Mouse (Mus musculus) left cerebral cortex, adult 2 months (tissue): ENCODE results near the gene Tlr13. TPM values are rescaled to one million over a fixed set of nuclear protein-coding genes. Genes with fewer than 3 reads are reported as not detected.

Experiments used
- DNase-seq, 2 experiments: peaks; one replicate each; pipeline ENCODE4 v3.0.0; 2021 to 2022; ENCODE audit warnings: low spot score in 2 of 2, mixed read lengths in 1 of 2; ENCODE audit errors: extremely low spot score in 1 of 2
- H3K27ac ChIP-seq: fragments of 200-600 bp; 2 replicates; pipeline ENCODE4 v1.8.1; 2022
- H3K4me3 ChIP-seq: fragments of 200-600 bp; 2 replicates; pipeline ENCODE4 v1.8.1; 2022
- CTCF ChIP-seq: fragments of 200-600 bp; IDR thresholded peaks from 2 replicates; pipeline ENCODE4 v1.8.1; 2022; ENCODE audit warnings: antibody characterized with exemption, mild to moderate bottlenecking, moderate library complexity
- intact Hi-C: fragments of 180-260 bp; cut with DNase I; formaldehyde crosslinking; loops from one replicate; pipeline ENCODE4 v1.15.1; 2025
- long read RNA-seq, 2 experiments: library from polyadenylated mRNA; stranded (forward); transcript quantifications; one replicate each; pipeline ENCODE4 v2.0.0; 2021; ENCODE audit warnings: borderline mapping rate in 2 of 2
- total RNA-seq, 2 experiments: library from RNA; stranded (reverse); gene quantifications; 2 replicates each; pipeline ENCODE4 v1.2.3; 2021

Gene Tlr13
- total RNA-seq, result 1 to 10 TPM; 1.2 TPM
- long read RNA-seq, experiment 1, full-length matches to known transcripts, result 1 of 2 reads
- long read RNA-seq, experiment 1, partial matches to known transcripts, result 1 of 2 reads
- long read RNA-seq, experiment 1, other reads (novel, unspliced or antisense), result 0 of 2 reads
- long read RNA-seq, experiment 2, full-length matches to known transcripts, result 3 of 3 reads
- long read RNA-seq, experiment 2, partial matches to known transcripts, result 0 of 3 reads
- long read RNA-seq, experiment 2, other reads (novel, unspliced or antisense), result 0 of 3 reads

DNA sequence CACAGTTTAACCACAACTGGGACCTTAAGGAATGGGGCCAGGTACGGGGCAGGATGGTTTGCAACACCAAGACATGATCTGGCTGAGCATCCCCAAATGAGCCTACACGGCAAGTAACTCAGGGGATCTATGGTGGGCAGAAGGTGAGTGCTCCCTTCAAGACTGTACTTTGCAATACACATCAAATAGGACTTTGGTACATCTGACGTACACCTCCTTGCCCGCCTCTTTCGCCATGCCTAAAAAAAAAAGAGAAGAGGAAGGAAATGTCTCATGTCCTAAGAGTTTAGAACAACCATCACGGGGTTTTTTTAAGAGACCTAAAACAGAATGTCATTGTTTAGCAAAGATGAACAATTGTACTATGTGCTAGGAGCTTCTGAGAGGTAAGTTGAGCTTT, at the start of gene Tlr13:
Gene Tlr13 (plus strand): TSS at position 269 of the 400 bp plus-strand sequence.
- no peak within 1 kb of the TSS for H3K4me3 ChIP-seq
- DNase-seq, result no peak
- no peak for TF ChIP-seq CTCF
- no peak within 1 kb of the TSS for H3K27ac ChIP-seq
- intact Hi-C loops, result no loop called here

GRCm38 (mm10) chrX:106105464-106105863, 37.5 kb upstream of the Tlr13 start:
- DNase-seq, result peak in 1 of 2 experiments; percentile 7
- TF ChIP-seq CTCF, result peak; percentile 46
- H3K4me3 ChIP-seq, result no peak overlapping the region
- intact Hi-C loops, result loop anchor here (1.0 kb wide), 1 partner anchor 78 kb away; the partner anchor contains the start of gene Atp7a
- no peak overlapping the region for H3K27ac ChIP-seq

DNA sequence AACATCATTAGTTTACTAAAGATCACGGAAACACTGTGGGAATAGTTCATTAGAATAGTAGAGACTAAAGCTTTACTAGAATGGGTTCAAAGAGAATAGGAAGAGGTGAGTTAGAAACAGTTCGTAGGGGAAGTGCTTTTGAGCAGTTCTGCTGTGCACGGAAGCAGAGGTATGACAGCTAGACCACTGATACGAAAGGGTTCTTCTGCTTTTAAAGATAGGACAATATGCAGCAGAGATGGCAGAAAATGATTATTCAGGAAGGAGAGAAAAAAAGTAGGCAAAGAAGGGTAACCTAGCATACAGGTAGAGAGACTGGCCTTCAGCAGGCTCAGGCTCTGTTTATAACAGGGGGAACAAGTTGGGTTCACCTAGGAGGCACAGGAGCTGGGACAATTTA, 29.1 kb upstream of the Tlr13 start:
- Histone ChIP-seq H3K27ac (no peak overlapping the region), H3K4me3 (no peak overlapping the region)
- intact Hi-C loops, result no loop called here
- no peak for TF ChIP-seq CTCF
- DNase-seq, result no peak

DNA sequence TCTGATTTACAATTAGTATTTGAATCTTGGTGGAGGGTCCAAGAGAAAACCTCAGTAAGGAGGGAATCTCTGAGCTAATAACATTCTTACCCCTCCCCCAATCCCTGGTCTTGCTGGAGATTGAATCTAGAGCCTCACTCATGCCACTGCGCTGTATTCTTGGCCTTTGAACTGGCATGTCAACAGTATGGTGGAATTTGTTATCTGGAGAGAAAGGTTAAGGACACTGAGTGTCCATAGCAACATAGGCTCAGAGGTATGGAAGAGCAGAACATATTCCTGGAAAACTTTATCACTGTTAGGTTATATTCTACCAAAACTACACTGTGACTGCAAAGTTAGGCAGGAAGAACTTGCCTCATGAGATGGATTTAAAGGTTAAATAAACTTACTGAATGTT, 28.3 kb upstream of the Tlr13 start:
- Histone ChIP-seq H3K27ac (no peak overlapping the region), H3K4me3 (no peak overlapping the region)
- DNase-seq, result no peak
- intact Hi-C loops, result no loop called here
- TF ChIP-seq CTCF, result no peak

GRCm38 (mm10) chrX:106122823-106123222, 20.2 kb upstream of the Tlr13 start:
- no peak for DNase-seq
- intact Hi-C loops, result no loop called here
- TF ChIP-seq CTCF, result no peak

GRCm38 (mm10) chrX:106128283-106128682, 14.7 kb upstream of the Tlr13 start:
- Histone ChIP-seq H3K4me3 (no peak overlapping the region), H3K27ac (no peak overlapping the region)
- DNase-seq, result no peak
- no peak for TF ChIP-seq CTCF
- intact Hi-C loops, result no loop called here

More at GRCm38 (mm10) chrX:106122823-106123222, 20.2 kb upstream of the Tlr13 start:
- no peak overlapping the region for H3K4me3 ChIP-seq
- H3K27ac ChIP-seq, result no peak overlapping the region

DNA sequence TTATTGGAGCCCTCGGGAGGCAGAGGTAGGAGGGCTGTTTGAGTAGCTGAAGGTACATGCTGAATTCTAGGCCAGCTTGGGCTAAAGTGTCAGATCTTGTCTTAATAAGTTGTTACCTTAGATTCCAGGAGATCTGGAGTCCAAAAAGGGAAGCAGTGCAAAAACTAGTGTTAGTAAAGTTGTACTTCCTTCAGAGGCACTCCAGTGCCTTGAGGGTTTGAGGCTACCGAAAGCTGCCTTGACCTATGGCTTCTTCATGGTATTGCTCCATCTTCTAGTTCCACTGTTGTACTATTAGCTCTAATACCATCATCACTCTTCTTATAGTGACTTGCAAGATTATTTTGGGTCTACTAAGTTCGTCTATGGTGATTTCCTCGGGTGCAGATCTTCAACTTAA, 13.1 kb upstream of the Tlr13 start:
- no peak for DNase-seq
- Histone ChIP-seq H3K4me3 (no peak overlapping the region), H3K27ac (no peak overlapping the region)
- intact Hi-C loops, result no loop called here
- TF ChIP-seq CTCF, result no peak

- TF ChIP-seq CTCF, result no peak
- intact Hi-C loops, result no loop called here
- Histone ChIP-seq H3K27ac (no peak overlapping the region), H3K4me3 (no peak overlapping the region)
- no peak for DNase-seq
These were observed 8.1 kb upstream of the Tlr13 start for GRCm38 (mm10) chrX:106134916-106135315.

GRCm38 (mm10) chrX:106135484-106135883, 7.5 kb upstream of the Tlr13 start:
- Histone ChIP-seq H3K4me3 (no peak overlapping the region), H3K27ac (no peak overlapping the region)
- TF ChIP-seq CTCF, result no peak
- no peak for DNase-seq
- intact Hi-C loops, result no loop called here

DNA sequence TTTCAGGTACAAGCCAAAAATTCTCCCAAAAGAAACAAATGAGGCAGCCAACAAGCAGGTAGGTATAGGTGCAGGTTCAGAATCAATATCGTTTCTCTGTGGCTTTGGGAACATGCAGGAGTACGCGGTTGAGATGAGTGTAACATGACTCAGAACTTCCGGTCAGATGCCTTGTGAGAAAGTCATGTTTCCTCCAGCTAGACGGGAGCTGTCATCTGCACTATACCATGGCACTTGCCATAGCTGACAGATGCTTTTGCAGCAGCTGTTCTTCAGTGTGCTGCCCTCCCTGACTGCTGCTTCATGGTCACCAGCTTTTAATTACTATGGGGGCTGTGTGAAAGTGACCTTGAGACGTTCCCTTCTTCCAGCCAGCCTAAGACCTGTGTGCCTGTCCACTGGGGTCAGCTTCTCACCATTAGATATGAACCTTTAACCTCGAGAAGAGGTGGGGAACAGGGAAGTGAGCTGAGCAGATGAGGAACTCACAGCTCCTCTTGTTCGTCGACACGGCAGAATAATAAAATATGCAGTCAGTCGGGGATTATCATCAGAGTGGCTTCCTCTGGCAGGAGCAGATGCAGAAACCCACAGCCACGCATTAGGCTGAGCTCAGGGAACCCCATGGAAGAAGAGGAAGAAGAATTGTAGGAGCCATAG, 7.0 kb upstream of the Tlr13 start:
- intact Hi-C loops, result no loop called here
- TF ChIP-seq CTCF, result no peak
- no peak overlapping the region for H3K4me3 ChIP-seq
- no peak for DNase-seq
- no peak overlapping the region for H3K27ac ChIP-seq

DNA sequence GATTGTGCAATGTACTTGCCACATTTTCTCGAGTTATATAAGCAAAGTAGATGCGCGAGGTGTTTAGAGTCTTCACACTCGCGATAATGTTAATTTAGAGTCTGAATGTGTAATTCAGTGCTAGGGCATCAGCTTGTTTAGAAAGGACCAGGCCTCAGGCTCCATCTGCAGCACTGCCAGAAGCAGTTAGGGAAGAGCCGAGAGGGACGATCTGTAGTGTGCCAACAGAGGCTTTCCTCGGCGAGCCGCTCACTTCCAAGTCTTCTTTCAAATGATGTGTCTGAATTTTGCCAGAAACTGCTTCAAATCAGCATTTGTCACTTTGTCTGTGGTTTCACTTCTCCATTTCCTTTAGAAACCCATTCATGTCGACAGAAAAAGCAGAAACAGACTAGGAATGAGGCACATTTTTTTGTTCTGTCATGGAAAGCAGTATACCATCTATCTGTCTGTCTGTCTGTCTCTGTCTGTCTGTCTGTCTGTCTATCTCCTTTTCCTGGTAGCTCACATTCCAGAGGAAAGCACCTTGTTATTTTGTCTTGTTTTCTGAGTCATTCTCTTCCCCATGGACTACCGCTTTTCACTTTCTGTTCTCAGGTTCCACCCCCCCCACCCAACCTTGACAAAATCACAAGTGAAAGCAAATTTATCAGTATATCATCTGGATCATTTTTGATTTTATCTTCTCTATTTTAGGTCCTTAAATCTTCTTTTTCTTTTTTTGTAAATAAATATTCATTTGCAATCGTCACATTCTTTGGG, 3.5 kb upstream of the Tlr13 start:
- no peak for DNase-seq
- intact Hi-C loops, result no loop called here
- H3K27ac ChIP-seq, result peak overlapping the region; percentile 11; the same call in 1 of the 2 replicates
- no peak for TF ChIP-seq CTCF
- no peak overlapping the region for H3K4me3 ChIP-seq

DNA sequence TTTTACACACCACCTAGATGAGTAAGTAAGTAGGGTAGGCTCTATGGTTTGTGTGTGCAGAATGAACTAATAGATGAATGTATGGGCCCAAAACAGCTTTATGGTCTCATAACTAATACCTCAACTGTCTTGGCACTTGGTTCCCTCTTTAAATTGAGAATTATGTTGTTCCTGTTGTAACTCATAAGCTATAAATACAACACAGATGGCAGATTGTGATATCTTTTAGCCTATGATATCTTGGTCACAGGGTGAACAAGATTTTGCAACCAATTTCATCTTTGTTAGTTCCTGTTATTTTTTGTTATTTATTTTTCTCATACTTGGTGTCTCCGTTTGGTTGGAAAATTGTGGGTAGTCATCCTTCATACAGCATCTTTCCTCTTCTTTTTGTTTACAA, 5.2 kb downstream of the Tlr13 start:
- intact Hi-C loops, result no loop called here
- Histone ChIP-seq H3K27ac (no peak overlapping the region), H3K4me3 (no peak overlapping the region)
- no peak for TF ChIP-seq CTCF
- no peak for DNase-seq
